Mouse (Mus musculus) myocyte (in vitro differentiated cells): ENCODE data around the gene Lca5. TPM values are rescaled to one million over a fixed set of nuclear protein-coding genes. Genes with fewer than 3 reads are reported as not detected.
A peak's percentile ranks its signal among the peaks of the same experiment; 100 is the strongest.

Experiments used
- H3K27me3 ChIP-seq: one replicate; pipeline ENCODE4 v1.6.1; 2011; ENCODE audit not compliant: control insufficient read depth, insufficient read depth, insufficient read length
- H3K36me3 ChIP-seq: one replicate; pipeline ENCODE4 v1.6.1; 2011; ENCODE audit not compliant: control insufficient read depth, insufficient read depth
- H3K4me2 ChIP-seq: one replicate; pipeline ENCODE4 v1.6.1; 2011; ENCODE audit warnings: low read depth, control low read depth
- H3K4me3 ChIP-seq: one replicate; pipeline ENCODE4 v1.5.1; 2011; ENCODE audit warnings: mild to moderate bottlenecking, control low read depth, moderate library complexity
- H3K79me2 ChIP-seq: one replicate; pipeline ENCODE4 v1.6.1; 2011; ENCODE audit not compliant: control insufficient read depth, insufficient read depth
- H3ac ChIP-seq: one replicate; pipeline ENCODE4 v1.6.1; 2011; ENCODE audit not compliant: control insufficient read depth, insufficient read length
- CEBPB ChIP-seq: IDR thresholded peaks from 2 replicates; pipeline ENCODE4 v1.6.1; 2011; ENCODE audit warnings: mild to moderate bottlenecking, moderate library complexity; ENCODE audit not compliant: poor library complexity, insufficient read depth, severe bottlenecking
- E2F4 ChIP-seq: IDR thresholded peaks from one replicate; pipeline ENCODE4 v1.6.1; 2011; ENCODE audit warnings: mild to moderate bottlenecking, control low read depth, moderate library complexity; ENCODE audit not compliant: insufficient read depth
- MAX ChIP-seq: IDR thresholded peaks from one replicate; pipeline ENCODE4 v1.6.1; 2011; ENCODE audit warnings: low read depth, mild to moderate bottlenecking, control low read depth
- MYOD1 ChIP-seq, 3 experiments: IDR thresholded peaks; one replicate each; pipeline ENCODE4 v1.6.1; 2011; ENCODE audit warnings: control low read depth in 2 of 3, low read depth in 2 of 3, mild to moderate bottlenecking in 2 of 3, moderate library complexity in 1 of 3; ENCODE audit not compliant: insufficient read length in 2 of 3, control insufficient read depth in 1 of 3
- MYOG ChIP-seq, 3 experiments: IDR thresholded peaks; one replicate each; pipeline ENCODE4 v1.6.1; 2011; ENCODE audit warnings: control low read depth in 2 of 3, low read depth in 2 of 3, mild to moderate bottlenecking in 2 of 3; ENCODE audit not compliant: insufficient read length in 2 of 3, control insufficient read depth in 1 of 3, insufficient read depth in 1 of 3
- POLR2A ChIP-seq: IDR thresholded peaks from one replicate; pipeline ENCODE4 v1.6.1; 2011; ENCODE audit warnings: low read depth, mild to moderate bottlenecking, control low read depth, moderate library complexity; ENCODE audit not compliant: insufficient read length
- POLR2AphosphoS2 ChIP-seq: IDR thresholded peaks from one replicate; pipeline ENCODE4 v1.6.1; 2011; ENCODE audit warnings: low read depth, control low read depth; ENCODE audit not compliant: insufficient read length
- REST ChIP-seq: IDR thresholded peaks from one replicate; pipeline ENCODE4 v1.6.1; 2011; ENCODE audit warnings: mild to moderate bottlenecking, control low read depth, moderate library complexity; ENCODE audit not compliant: insufficient read depth, insufficient read length
- SRF ChIP-seq: IDR thresholded peaks from one replicate; pipeline ENCODE4 v1.6.1; 2011; ENCODE audit warnings: low read depth; ENCODE audit not compliant: control insufficient read depth, insufficient read length
- TCF12 ChIP-seq: IDR thresholded peaks from one replicate; pipeline ENCODE4 v1.6.1; 2011; ENCODE audit warnings: mild to moderate bottlenecking, control low read depth; ENCODE audit not compliant: poor library complexity, insufficient read depth, severe bottlenecking
- TCF3 ChIP-seq: IDR thresholded peaks from one replicate; pipeline ENCODE4 v1.6.1; 2011; ENCODE audit warnings: low read depth, control low read depth; ENCODE audit not compliant: insufficient read length
- USF1 ChIP-seq: IDR thresholded peaks from one replicate; pipeline ENCODE4 v1.6.1; 2011; ENCODE audit warnings: low read depth, mild to moderate bottlenecking, control low read depth, moderate library complexity
- polyA plus RNA-seq: library from polyadenylated mRNA; unstranded; fragments of >200 nt; fragmentation: generic; extraction: Trizol; gene quantifications from one replicate; pipeline ENCODE4 v1.2.1, GENCODE M21; 2012; ENCODE audit warnings: missing spikeins

Gene Lca5
- polyA plus RNA-seq: 2.5 TPM

DNA sequence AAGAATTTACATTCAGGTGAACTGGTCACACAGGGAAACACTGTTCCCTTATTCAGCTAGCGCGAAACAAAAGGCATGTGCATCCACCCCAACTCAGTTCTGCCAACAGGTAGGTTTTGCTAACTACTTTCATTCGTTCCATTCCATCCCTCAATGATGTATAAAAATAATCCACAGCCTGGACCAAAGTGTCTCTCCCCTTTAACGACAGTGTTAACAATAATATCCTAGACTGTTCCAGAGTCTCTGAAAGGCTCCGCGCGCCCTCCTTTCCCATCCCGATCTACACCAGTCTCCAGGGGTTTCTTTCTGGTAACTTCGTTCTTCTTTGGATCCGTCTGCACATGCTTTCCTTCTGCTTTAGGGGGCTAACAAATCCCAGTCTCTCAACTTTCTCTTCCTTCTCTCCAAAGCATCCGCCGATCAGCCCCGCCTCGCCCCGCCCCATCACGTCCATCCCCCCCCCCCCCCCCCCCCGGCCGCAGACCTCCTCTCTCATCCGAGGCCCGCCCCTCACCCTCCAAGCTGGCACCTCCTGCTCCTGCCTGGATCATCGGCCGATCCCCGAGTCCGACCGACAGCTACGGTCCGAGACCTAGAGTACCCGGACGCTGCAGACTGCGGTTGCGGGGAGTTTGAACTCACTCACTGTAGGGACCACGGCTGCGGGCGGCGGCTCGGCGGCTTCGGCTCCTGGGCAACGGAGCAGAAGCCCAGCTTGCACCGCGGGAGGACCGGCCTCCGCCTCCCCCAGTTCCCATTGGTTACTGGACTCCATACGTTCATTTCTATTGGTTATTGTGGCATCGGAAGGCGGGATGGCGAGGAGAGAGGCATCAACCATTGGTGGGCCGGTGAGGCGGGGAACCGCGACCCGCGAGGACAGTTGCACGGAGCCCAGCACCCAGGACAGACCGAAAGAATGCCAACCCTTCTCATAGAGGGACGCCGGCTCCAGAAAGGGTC lies at the start of gene Lca5:
Lca5 (minus strand) TSS at position 736 of the 966 bp plus-strand sequence.
- H3ac ChIP-seq: peak within 1 kb of the TSS; percentile 12
- H3K36me3 ChIP-seq: no peaks in the 10 kb centered on the region
- peak within 1 kb of the TSS; percentile 70 for H3K4me3 ChIP-seq
- peaks cover 10% of the 10 kb centered on the region for H3K79me2 ChIP-seq
- peak within 1 kb of the TSS; percentile 92 for H3K4me2 ChIP-seq
- no peaks in the 10 kb centered on the region for H3K27me3 ChIP-seq
- TF ChIP-seq USF1 (no peak), MAX (no peak), MYOG (IDR thresholded peaks at IDR 0.05; ENCODE audit: control insufficient read depth in 1 of 3, insufficient read depth in 1 of 3, insufficient read length in 2 of 3, low read depth in 2 of 3) (peak in 1 of 3 experiments; percentile 1), POLR2A (peak; percentile 52), CEBPB (no peak), REST (no peak), MYOD1 (IDR thresholded peaks at IDR 0.05; ENCODE audit: control insufficient read depth in 1 of 3, insufficient read length in 2 of 3, low read depth in 2 of 3) (no peak), POLR2AphosphoS2 (peak; percentile 17), TCF3 (no peak), E2F4 (peak; percentile 35), TCF12 (no peak)

DNA sequence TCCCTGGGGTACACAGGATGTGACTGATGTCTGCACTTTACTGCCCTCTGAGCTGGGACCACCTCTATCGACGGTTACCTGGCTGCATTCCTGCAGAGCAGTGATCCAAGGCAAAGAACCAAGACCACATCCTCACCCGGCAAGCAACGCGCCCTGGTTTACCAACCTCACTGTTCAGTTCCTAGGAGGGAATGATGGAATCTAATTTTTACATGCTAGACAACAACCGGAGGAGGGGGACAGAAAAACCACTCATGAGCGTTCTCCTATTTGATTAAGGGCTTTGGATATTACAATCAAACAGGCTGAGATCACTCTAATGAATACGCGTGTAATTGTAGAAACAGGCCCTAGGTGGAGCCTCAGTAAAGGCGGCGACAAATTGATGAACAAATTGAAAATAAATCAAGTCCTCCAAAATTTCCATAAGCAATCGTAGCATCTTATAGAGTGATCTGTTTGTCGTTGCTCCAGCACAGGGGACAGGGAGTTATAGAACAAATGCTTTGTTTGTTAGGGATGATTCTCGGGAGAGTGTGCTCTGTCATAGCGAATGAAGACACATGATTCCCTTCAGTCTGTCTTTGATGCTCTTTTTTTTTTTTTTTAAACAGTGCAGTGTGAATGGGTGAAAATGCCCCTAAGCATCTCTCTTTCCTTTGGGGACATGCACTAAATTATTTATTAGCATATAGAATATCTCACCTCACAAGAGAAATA lies 47.7 kb upstream of the Lca5 start:
- H3ac ChIP-seq: no peak overlapping the region
- no peak overlapping the region for H3K4me3 ChIP-seq
- no peaks in the 10 kb centered on the region for H3K36me3 ChIP-seq
- peak overlapping the region; percentile 39 for H3K4me2 ChIP-seq
- H3K27me3 ChIP-seq: no peaks in the 10 kb centered on the region
- no peaks in the 10 kb centered on the region for H3K79me2 ChIP-seq
- TF ChIP-seq CEBPB: no peak
- TF ChIP-seq REST: no peak
- no peak for TF ChIP-seq SRF
- TF ChIP-seq USF1: no peak
- no peak for TF ChIP-seq POLR2A
- no peak for TF ChIP-seq MYOG (IDR thresholded peaks at IDR 0.05; ENCODE audit: control insufficient read depth in 1 of 3, insufficient read depth in 1 of 3, insufficient read length in 2 of 3, low read depth in 2 of 3)
- TF ChIP-seq TCF3: no peak
- no peak for TF ChIP-seq E2F4
- no peak for TF ChIP-seq POLR2AphosphoS2
- no peak for TF ChIP-seq TCF12
- TF ChIP-seq MAX: no peak

DNA sequence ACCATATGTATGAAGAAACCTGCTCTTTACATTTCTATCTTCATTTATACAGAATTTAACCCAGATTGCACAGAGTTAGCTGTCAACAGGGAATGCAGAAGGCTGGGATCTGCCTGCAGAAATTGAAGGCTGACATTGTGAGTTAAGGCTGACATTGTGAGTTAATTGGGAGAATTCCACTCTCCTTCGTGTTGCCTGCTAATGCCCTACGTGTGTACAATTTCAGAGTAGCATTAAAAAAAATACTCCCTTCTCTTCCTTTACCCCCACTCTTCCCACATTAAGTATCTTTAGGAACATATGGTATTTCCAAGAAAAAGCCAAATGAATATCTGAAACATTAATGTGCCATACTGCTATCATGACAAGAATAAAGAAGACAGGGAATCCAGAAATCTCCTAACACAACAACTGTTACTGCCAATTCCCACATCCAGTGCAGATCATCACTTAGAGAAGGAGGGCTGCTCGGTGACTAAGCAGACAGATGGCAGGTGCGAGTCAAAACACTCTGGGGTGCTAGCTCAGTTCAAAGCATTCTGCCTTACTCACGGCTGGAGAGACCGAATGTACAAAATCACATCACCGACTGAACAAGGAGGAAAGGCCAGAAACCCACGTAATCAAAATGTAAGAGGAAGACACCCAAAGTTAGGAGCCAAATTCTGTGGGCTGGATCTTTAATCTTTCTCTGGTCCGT lies 47.0 kb upstream of the Lca5 start:
- Histone ChIP-seq H3K27me3 (no peaks in the 10 kb centered on the region), H3K79me2 (no peaks in the 10 kb centered on the region), H3ac (no peak overlapping the region), H3K4me2 (peak overlapping the region; percentile 39), H3K4me3 (no peak overlapping the region), H3K36me3 (no peaks in the 10 kb centered on the region)
- TF ChIP-seq REST (no peak), MYOG (IDR thresholded peaks at IDR 0.05; ENCODE audit: control insufficient read depth in 1 of 3, insufficient read depth in 1 of 3, insufficient read length in 2 of 3, low read depth in 2 of 3) (peak in 1 of 3 experiments; percentile 40), TCF3 (no peak), USF1 (no peak), MAX (no peak), MYOD1 (IDR thresholded peaks at IDR 0.05; ENCODE audit: control insufficient read depth in 1 of 3, insufficient read length in 2 of 3, low read depth in 2 of 3) (peak in 2 of 3 experiments; percentile 84 to 89), E2F4 (no peak), TCF12 (no peak), POLR2A (no peak), SRF (no peak), POLR2AphosphoS2 (no peak), CEBPB (no peak)

DNA sequence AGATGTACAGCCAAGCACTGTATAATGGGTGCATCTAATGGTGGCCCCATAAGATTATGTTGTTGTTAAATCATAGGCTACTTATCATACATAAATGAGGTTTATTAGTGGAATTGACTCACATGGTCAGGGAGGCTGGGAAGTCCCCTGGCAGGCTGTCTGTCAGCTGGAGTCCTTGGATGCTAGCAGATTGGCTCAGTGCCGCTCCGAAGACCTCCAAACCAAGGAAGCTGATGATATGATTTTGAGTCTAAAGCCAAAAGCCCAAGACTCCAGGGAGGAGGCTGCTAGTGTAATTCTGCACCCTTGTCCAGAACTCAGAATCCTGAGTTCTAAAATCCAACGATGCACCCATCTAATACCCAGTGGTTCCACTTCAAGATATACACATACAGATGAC lies 45.0 kb upstream of the Lca5 start:
- Histone ChIP-seq H3ac (no peak overlapping the region), H3K4me2 (no peak overlapping the region), H3K79me2 (no peaks in the 10 kb centered on the region), H3K36me3 (no peaks in the 10 kb centered on the region), H3K27me3 (no peaks in the 10 kb centered on the region), H3K4me3 (no peak overlapping the region)
- no peak for TF ChIP-seq SRF
- TF ChIP-seq MYOD1 (IDR thresholded peaks at IDR 0.05; ENCODE audit: control insufficient read depth in 1 of 3, insufficient read length in 2 of 3, low read depth in 2 of 3): no peak
- no peak for TF ChIP-seq MYOG (IDR thresholded peaks at IDR 0.05; ENCODE audit: control insufficient read depth in 1 of 3, insufficient read depth in 1 of 3, insufficient read length in 2 of 3, low read depth in 2 of 3)
- TF ChIP-seq TCF3: no peak
- no peak for TF ChIP-seq TCF12
- TF ChIP-seq POLR2A: no peak
- TF ChIP-seq CEBPB: no peak
- no peak for TF ChIP-seq REST
- no peak for TF ChIP-seq MAX
- TF ChIP-seq POLR2AphosphoS2: no peak
- no peak for TF ChIP-seq E2F4
- TF ChIP-seq USF1: no peak
